Mouse (Mus musculus): ENCODE results near the gene Gbp2b.
"Not testable (repeated sequence)": the region's sequence is repeated elsewhere in the genome, so short reads cannot be mapped to it uniquely, and the experiment has no call there.

The Gbp2b gene

GRCm38 (mm10) chr3:142620956-142621562 is 26.4 kb downstream of the Gbp2b start:
- DNase-seq (ENCODE audit: low spot score), result no peak

GRCm38 (mm10) chr3:142630385-142630784 is 35.7 kb downstream of the Gbp2b start:
- DNase-seq (ENCODE audit: low spot score), result no peak

GRCm38 (mm10) chr3:142640201-142640600 is 45.6 kb downstream of the Gbp2b start:
- DNase-seq (ENCODE audit: low spot score), result no peak

- DNase-seq (ENCODE audit: low spot score), result peak; percentile 27
These were observed 51.3 kb downstream of the Gbp2b start for GRCm38 (mm10) chr3:142645949-142646348.

GRCm38 (mm10) chr3:142647836-142648235 is 53.2 kb downstream of the Gbp2b start:
- not testable (repeated sequence) for DNase-seq (ENCODE audit: low spot score)

GRCm38 (mm10) chr3:142650205-142650604 is 55.6 kb downstream of the Gbp2b start:
- no peak for DNase-seq (ENCODE audit: low spot score)

- no peak for DNase-seq (ENCODE audit: low spot score)
These were observed 70.1 kb downstream of the Gbp2b start for GRCm38 (mm10) chr3:142664723-142665122.

All from urinary bladder, postnatal 10 days (tissue).